Mouse (Mus musculus): ENCODE results near the gene Traf2. TPM values are rescaled to one million over a fixed set of nuclear protein-coding genes. Genes with fewer than 3 reads are reported as not detected.

Gene Traf2
- polyA plus RNA-seq, 1 experiment from 2014 or later: 36.8 TPM

DNA sequence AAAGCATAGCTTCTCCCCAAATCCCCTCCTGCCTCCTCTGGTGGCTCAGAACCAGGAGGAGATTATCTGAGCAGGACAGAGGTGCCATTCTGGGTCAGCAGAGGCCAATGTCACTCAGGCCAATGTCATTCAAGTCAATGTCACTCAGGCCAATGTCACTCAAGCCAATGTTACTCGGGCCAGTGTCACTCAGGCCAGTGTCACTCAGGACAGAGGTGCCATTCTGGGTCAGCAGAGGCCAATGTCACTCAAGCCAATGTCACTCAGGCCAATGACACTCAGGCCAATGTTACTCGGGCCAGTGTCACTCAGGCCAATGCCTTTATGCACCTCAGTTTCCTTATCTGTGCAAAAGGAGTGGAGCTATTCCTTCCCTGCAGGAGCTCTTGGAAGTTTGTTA is 74.2 kb downstream of the Traf2 start:
- H3K36me3 ChIP-seq (replicated peaks): no peaks in the 10 kb centered on the region
- 74% methylated on average over 2 of the region's 2 CpGs for WGBS

DNA sequence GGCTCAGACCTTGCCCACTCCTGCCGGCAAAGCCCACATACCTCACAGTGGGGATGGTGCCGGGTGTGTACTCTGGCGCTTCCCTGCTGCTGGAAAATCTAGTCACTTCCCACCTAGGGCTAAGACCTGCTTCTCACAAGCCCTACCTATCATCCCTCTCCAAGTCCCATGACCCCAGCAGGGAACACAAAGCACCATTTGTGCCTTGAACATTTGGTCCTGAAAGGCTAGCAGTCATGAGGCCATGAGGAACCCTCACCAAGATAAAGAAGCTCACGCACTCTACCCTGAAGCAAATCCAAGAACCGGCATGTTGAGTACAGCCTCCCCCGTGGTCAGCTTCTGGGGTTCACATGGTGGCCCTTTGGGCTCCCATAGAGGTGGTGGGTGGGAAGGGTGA is 76.8 kb downstream of the Traf2 start, which contains the start of gene Ptgds:
Gene Ptgds (minus strand): TSS at position 78 of the 400 bp plus-strand sequence.
- Histone ChIP-seq H3K9ac (no peak within 1 kb of the TSS), H3K4me1 (peaks cover 22% of the 10 kb centered on the region), H3K27ac (peak within 1 kb of the TSS; percentile 9; the same call in 1 of the 2 replicates), H3K27me3 (no peaks in the 10 kb centered on the region), H3K4me3 (replicated peaks) (no peak within 1 kb of the TSS), H3K4me2 (no peak within 1 kb of the TSS), H3K9me3 (no peaks in the 10 kb centered on the region), H3K36me3 (replicated peaks) (no peaks in the 10 kb centered on the region)
- WGBS: 72% methylated on average over 6 of the region's 6 CpGs
- no peak for ATAC-seq (ENCODE audit: low FRiP score)

More for the DNA sequence above, 74.2 kb downstream of the Traf2 start:
- ATAC-seq (ENCODE audit: low FRiP score): no peak
- H3K4me3 ChIP-seq (replicated peaks): no peak overlapping the region
- 0 out of 2 replicates have a peak, but pooled peaks cover 2% of the 10 kb centered on the region for H3K27me3 ChIP-seq
- H3K9ac ChIP-seq: no peak overlapping the region
- no peaks in the 10 kb centered on the region for H3K9me3 ChIP-seq
- H3K27ac ChIP-seq: no peak overlapping the region
- H3K4me2 ChIP-seq: no peak overlapping the region
- H3K4me1 ChIP-seq: peaks cover 9% of the 10 kb centered on the region; the same call in 1 of the 2 replicates

DNA sequence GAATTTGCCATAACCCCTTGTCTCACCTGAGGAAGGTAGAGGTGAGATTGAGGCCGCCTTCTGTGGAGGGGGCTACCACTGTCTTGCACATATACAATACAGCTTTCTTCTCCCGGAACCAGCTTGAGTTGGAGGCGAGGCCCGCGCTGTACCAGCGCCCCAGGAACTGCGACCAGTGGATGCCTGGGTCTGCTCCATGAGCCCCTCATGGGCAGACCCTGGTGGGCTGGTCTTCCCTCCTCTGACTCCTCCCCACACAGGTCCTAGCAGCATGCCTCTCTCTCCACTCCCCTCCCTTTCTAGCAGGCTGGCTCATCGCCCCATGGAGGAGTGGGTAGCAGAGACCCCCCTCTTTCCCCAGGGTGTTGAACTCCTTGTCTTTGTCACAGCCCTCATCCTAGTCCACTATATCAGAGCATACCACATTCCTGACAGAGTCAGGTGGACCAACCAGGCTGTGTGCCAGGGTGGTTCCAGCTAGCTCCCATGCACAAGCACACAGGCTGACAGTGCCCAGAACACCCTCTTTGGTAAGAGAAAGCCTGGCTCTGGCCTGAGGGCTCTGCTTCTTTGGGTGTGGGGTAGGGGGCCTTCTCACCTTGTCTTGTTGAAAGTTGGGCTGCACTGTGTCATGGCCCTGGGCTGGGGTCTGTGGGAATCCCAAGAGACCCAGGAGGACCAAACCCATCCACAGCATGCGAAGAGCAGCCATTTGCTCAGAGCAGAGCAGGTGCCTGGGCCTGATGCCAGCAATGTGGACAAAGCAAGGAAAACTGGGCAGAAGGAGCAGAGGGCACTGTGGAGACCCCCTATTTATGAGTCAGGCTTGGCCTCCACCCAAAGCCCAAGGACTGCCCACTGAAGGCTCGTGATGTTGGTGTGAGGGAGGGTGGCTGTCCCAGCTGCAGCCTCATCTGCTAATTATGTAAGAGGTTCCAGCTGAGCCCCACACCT is 77.5 kb downstream of the Traf2 start:
- Histone ChIP-seq H3K27ac (peak overlapping the region; percentile 9; the same call in 1 of the 2 replicates), H3K36me3 (replicated peaks) (no peaks in the 10 kb centered on the region), H3K4me2 (no peak overlapping the region), H3K9ac (no peak overlapping the region), H3K4me3 (replicated peaks) (no peak overlapping the region), H3K9me3 (no peaks in the 10 kb centered on the region), H3K27me3 (no peaks in the 10 kb centered on the region), H3K4me1 (peaks cover 22% of the 10 kb centered on the region)
- ATAC-seq (ENCODE audit: low FRiP score): peak; percentile 39; the same call in 1 of the 2 replicates
- WGBS: 81% methylated on average over 10 of the region's 10 CpGs

Other genes starting within 250 kb of the Traf2 start
- gene Grin1, start 227.8 kb downstream of the Traf2 start, polyA plus RNA-seq (2016; fragmentation: Nextera tagmentation; extraction: Ambion mirVana): 2.2 and 5.6 TPM in 2 replicates
- gene Man1b1, start 214.6 kb downstream of the Traf2 start, polyA plus RNA-seq (2016; fragmentation: Nextera tagmentation; extraction: Ambion mirVana): 74.8 and 80.8 TPM in 2 replicates
- 18.0 and 19.9 TPM in 2 replicates for gene Dpp7, start 190.6 kb downstream of the Traf2 start, polyA plus RNA-seq (2016; fragmentation: Nextera tagmentation; extraction: Ambion mirVana)
- gene Uap1l1, start 181.3 kb downstream of the Traf2 start, polyA plus RNA-seq (2016; fragmentation: Nextera tagmentation; extraction: Ambion mirVana): 4.0 and 4.3 TPM in 2 replicates
- 60.8 and 67.8 TPM in 2 replicates for gene Sapcd2, start 174.6 kb downstream of the Traf2 start, polyA plus RNA-seq (2016; fragmentation: Nextera tagmentation; extraction: Ambion mirVana)
- 0.22 TPM in 1 of 2 replicates, not detected in the other for gene Entpd2, start 151.1 kb downstream of the Traf2 start, polyA plus RNA-seq (2016; fragmentation: Nextera tagmentation; extraction: Ambion mirVana)
- gene Npdc1, start 147.6 kb downstream of the Traf2 start, polyA plus RNA-seq (2016; fragmentation: Nextera tagmentation; extraction: Ambion mirVana): 192 and 198 TPM in 2 replicates
- gene Fut7, start 123.7 kb downstream of the Traf2 start, polyA plus RNA-seq (2016; fragmentation: Nextera tagmentation; extraction: Ambion mirVana): 0.14 TPM in 1 of 2 replicates, not detected in the other
- 10.9 and 12.5 TPM in 2 replicates for gene Abca2, start 118.2 kb downstream of the Traf2 start, polyA plus RNA-seq (2016; fragmentation: Nextera tagmentation; extraction: Ambion mirVana)
- 1.1 and 2.0 TPM in 2 replicates for gene Clic3, start 90.1 kb downstream of the Traf2 start, polyA plus RNA-seq (2016; fragmentation: Nextera tagmentation; extraction: Ambion mirVana)
- 34.5 and 39.1 TPM in 2 replicates for gene Paxx, start 85.8 kb downstream of the Traf2 start, polyA plus RNA-seq (2016; fragmentation: Nextera tagmentation; extraction: Ambion mirVana)
- gene Ptgds, start 76.9 kb downstream of the Traf2 start, polyA plus RNA-seq (2016; fragmentation: Nextera tagmentation; extraction: Ambion mirVana): 0.69 and 1.3 TPM in 2 replicates
- not detected in 2 replicates for gene Lcn12, start 53.0 kb downstream of the Traf2 start, polyA plus RNA-seq (2016; fragmentation: Nextera tagmentation; extraction: Ambion mirVana)
- gene Fbxw5, start 46.2 kb downstream of the Traf2 start, polyA plus RNA-seq (2016; fragmentation: Nextera tagmentation; extraction: Ambion mirVana): 102 and 110 TPM in 2 replicates
- gene C8g, start 45.2 kb downstream of the Traf2 start, polyA plus RNA-seq (2016; fragmentation: Nextera tagmentation; extraction: Ambion mirVana): 4.7 and 5.4 TPM in 2 replicates
- 332 and 360 TPM in 2 replicates for gene Edf1, start 10.9 kb upstream of the Traf2 start, polyA plus RNA-seq (2016; fragmentation: Nextera tagmentation; extraction: Ambion mirVana)
- 5.2 and 5.9 TPM in 2 replicates for gene Mamdc4, start 27.9 kb upstream of the Traf2 start, polyA plus RNA-seq (2016; fragmentation: Nextera tagmentation; extraction: Ambion mirVana)
- 154 and 158 TPM in 2 replicates for gene Phpt1, start 28.3 kb upstream of the Traf2 start, polyA plus RNA-seq (2016; fragmentation: Nextera tagmentation; extraction: Ambion mirVana)
- 0.91 and 1.5 TPM in 2 replicates for gene Ajm1, start 34.8 kb upstream of the Traf2 start, polyA plus RNA-seq (2016; fragmentation: Nextera tagmentation; extraction: Ambion mirVana)
- gene Rabl6, start 61.6 kb upstream of the Traf2 start, polyA plus RNA-seq (2016; fragmentation: Nextera tagmentation; extraction: Ambion mirVana): 76.6 and 76.8 TPM in 2 replicates
- 0.22 and 0.23 TPM in 2 replicates for gene Ccdc183, start 70.7 kb upstream of the Traf2 start, polyA plus RNA-seq (2016; fragmentation: Nextera tagmentation; extraction: Ambion mirVana)
- gene Tmem141, start 75.1 kb upstream of the Traf2 start, polyA plus RNA-seq (2016; fragmentation: Nextera tagmentation; extraction: Ambion mirVana): 13.2 and 13.4 TPM in 2 replicates
- 0.83 and 0.88 TPM in 2 replicates for gene Fcna, start 81.1 kb upstream of the Traf2 start, polyA plus RNA-seq (2016; fragmentation: Nextera tagmentation; extraction: Ambion mirVana)
- gene Lcn8, start 106.2 kb upstream of the Traf2 start, polyA plus RNA-seq (2016; fragmentation: Nextera tagmentation; extraction: Ambion mirVana): not detected in 2 replicates
- gene Lcn5, start 111.0 kb upstream of the Traf2 start, polyA plus RNA-seq (2016; fragmentation: Nextera tagmentation; extraction: Ambion mirVana): not detected in 2 replicates
- not detected in 2 replicates for gene Lcn6, start 129.8 kb upstream of the Traf2 start, polyA plus RNA-seq (2016; fragmentation: Nextera tagmentation; extraction: Ambion mirVana)
- gene Lcn10, start 135.8 kb upstream of the Traf2 start, polyA plus RNA-seq (2016; fragmentation: Nextera tagmentation; extraction: Ambion mirVana): not detected in 2 replicates
- not detected in 2 replicates for gene Obp2a, start 153.1 kb upstream of the Traf2 start, polyA plus RNA-seq (2016; fragmentation: Nextera tagmentation; extraction: Ambion mirVana)
- gene Bmyc, start 159.8 kb upstream of the Traf2 start, polyA plus RNA-seq (2016; fragmentation: Nextera tagmentation; extraction: Ambion mirVana): 81.0 and 81.8 TPM in 2 replicates
- gene Obp2b, start 190.1 kb upstream of the Traf2 start, polyA plus RNA-seq (2016; fragmentation: Nextera tagmentation; extraction: Ambion mirVana): not detected in 2 replicates
- gene Lcn3, start 218.6 kb upstream of the Traf2 start, polyA plus RNA-seq (2016; fragmentation: Nextera tagmentation; extraction: Ambion mirVana): not detected in 2 replicates
- not detected in 2 replicates for gene Lcn11, start 230.1 kb upstream of the Traf2 start, polyA plus RNA-seq (2016; fragmentation: Nextera tagmentation; extraction: Ambion mirVana)
- not detected in 2 replicates for gene Gm13539, start 235.3 kb upstream of the Traf2 start, polyA plus RNA-seq (2016; fragmentation: Nextera tagmentation; extraction: Ambion mirVana)